Mouse (Mus musculus) hindbrain, embryonic 14.5 days (tissue): Measurements from ENCODE around the gene Exog. TPM values are rescaled to one million over a fixed set of nuclear protein-coding genes. Genes with fewer than 3 reads are reported as not detected.

ENCODE experiments used
- ATAC-seq: fragments of 200-750 bp; cut with Nextera tagmentation; 2 replicates; pipeline ENCODE4 v1.8.0; 2017; ENCODE audit warnings: moderate number of reproducible peaks, mild to moderate bottlenecking, moderate TSS enrichment, moderate library complexity; ENCODE audit not compliant: low FRiP score
- DNase-seq: peaks from one replicate; pipeline ENCODE4 v3.0.0-alpha.2; 2015; ENCODE audit warnings: low spot score
- H3K27ac ChIP-seq: fragments of 300-500 bp; sonication (generic); 2 replicates; pipeline ENCODE4 v1.5.1; 2014; ENCODE audit warnings: mild to moderate bottlenecking, moderate library complexity
- H3K27me3 ChIP-seq: fragments of 300-500 bp; sonication (generic); 2 replicates; pipeline ENCODE4 v1.6.1; 2014; ENCODE audit warnings: mild to moderate bottlenecking, low read length, mixed read lengths; ENCODE audit not compliant: control insufficient read depth, insufficient read depth
- H3K36me3 ChIP-seq: fragments of 300-500 bp; sonication (generic); replicated peaks from 2 replicates; pipeline ENCODE4 v1.6.1; 2014; ENCODE audit not compliant: control insufficient read depth, insufficient read depth
- H3K4me1 ChIP-seq: fragments of 300-500 bp; sonication (generic); replicated peaks from 2 replicates; pipeline ENCODE4 v1.6.1; 2014; ENCODE audit warnings: antibody characterized with exemption, low read length, mixed read lengths; ENCODE audit not compliant: control insufficient read depth, insufficient read depth
- H3K4me2 ChIP-seq: fragments of 300-500 bp; sonication (generic); replicated peaks from 2 replicates; pipeline ENCODE4 v1.6.1; 2014; ENCODE audit warnings: mild to moderate bottlenecking, moderate library complexity
- H3K4me3 ChIP-seq: fragments of 300-500 bp; sonication (generic); replicated peaks from 2 replicates; pipeline ENCODE4 v1.5.1; 2014; ENCODE audit warnings: mild to moderate bottlenecking, low read length
- H3K9ac ChIP-seq: fragments of 300-500 bp; sonication (generic); 2 replicates; pipeline ENCODE4 v1.6.1; 2014
- H3K9me3 ChIP-seq: fragments of 300-500 bp; sonication (generic); 2 replicates; pipeline ENCODE4 v1.6.1; 2016; ENCODE audit warnings: low read length; ENCODE audit not compliant: control insufficient read depth
- WGBS: fragments of 180-500 bp; shearing (Covaris S2); extraction: QIAGEN DNeasy Blood & Tissue Kit; methylation state at CpG from one replicate; pipeline ENCODE4 v1.1.7; 2014; 5-methylcytosine and 5-hydroxymethylcytosine counted together
- polyA plus RNA-seq: library from polyadenylated mRNA; unstranded; fragments of >200 nt; fragmentation: Nextera tagmentation; extraction: Ambion mirVana; gene quantifications from 2 replicates; pipeline ENCODE4 v1.2.1, GENCODE M21; 2014

Exog gene
- polyA plus RNA-seq, 1 experiment from 2014 or later = 52.7 TPM

DNA sequence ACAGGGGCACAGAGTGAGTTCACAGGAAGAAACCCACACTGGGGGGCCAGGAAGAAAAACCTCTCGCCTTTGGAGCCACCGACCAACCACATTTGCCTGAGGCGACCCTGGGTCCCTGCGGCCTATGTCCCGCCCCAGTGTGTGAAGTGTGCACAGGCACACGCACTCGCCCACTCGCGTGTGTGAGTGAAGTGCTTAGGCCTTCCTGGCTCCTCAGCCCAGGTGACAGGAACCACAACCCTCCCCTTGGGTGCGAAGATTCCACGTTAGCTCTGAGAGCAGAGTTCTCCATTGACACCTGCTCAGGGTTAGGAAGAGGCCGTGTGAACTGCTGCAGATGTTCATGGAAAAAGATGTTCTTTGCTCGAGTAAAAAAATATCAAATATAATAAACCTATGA is 40.1 kb downstream of the Exog start:
- Histone ChIP-seq H3K9ac (no peak overlapping the region), H3K36me3 (no peaks in the 10 kb centered on the region), H3K4me1 (peaks cover 11% of the 10 kb centered on the region; the same call in 1 of the 2 replicates), H3K9me3 (no peaks in the 10 kb centered on the region), H3K27me3 (no peaks in the 10 kb centered on the region), H3K27ac (no peak overlapping the region), H3K4me2 (no peak overlapping the region), H3K4me3 (no peak overlapping the region)
- ATAC-seq = no peak
- DNase-seq = no peak
- 90% methylated on average over 13 of the region's 13 CpGs for WGBS

DNA sequence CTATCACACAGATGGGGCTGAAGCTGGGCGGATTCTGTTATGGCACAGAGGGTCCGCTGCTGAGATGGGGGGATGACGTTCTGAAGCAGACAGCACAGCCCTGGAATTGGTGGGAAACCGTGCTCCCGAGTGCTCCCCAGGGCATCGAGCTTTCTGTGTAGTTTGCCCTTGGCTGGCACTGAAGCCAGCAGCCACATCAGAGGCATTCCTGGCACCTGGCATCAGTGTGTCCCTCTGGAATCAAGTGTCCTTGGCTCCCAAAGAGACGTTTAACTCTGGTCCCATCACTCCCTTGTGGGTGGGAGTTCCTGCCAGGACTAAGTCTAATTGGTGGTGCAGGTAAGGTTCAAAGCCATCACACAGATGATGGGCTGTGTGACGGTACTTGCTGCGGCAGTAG is 51.6 kb downstream of the Exog start:
- WGBS = 88% methylated on average over 9 of the region's 9 CpGs
- Histone ChIP-seq H3K4me1 (no peaks in the 10 kb centered on the region), H3K4me2 (no peak overlapping the region), H3K27me3 (no peaks in the 10 kb centered on the region), H3K9me3 (no peaks in the 10 kb centered on the region), H3K27ac (no peak overlapping the region), H3K9ac (no peak overlapping the region), H3K36me3 (no peaks in the 10 kb centered on the region), H3K4me3 (no peak overlapping the region)
- DNase-seq (no peak), ATAC-seq (no peak)

DNA sequence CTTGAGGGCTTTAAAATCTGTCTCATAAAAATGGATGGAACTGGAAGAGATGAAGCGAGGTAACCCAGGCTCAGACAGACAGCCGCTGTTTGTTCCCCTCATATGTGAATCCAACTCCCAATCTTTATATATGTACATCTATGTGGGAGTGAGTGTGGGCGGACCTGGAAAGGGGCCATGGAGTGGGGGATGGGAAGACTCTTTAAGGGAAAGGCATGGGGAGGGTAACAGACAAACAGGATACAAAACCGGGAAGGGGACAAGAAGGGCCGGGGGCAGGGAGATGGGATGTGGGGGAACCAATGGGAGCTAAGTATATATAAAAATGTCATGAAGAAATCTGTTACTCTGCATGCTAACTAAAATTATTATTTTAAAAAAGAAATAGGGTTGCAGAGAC is 52.2 kb downstream of the Exog start:
- no peaks in the 10 kb centered on the region for H3K4me1 ChIP-seq
- no peaks in the 10 kb centered on the region for H3K9me3 ChIP-seq
- H3K27ac ChIP-seq = no peak overlapping the region
- no peak overlapping the region for H3K9ac ChIP-seq
- H3K4me2 ChIP-seq = no peak overlapping the region
- H3K36me3 ChIP-seq = no peaks in the 10 kb centered on the region
- no peak for DNase-seq
- no peak overlapping the region for H3K4me3 ChIP-seq
- no peaks in the 10 kb centered on the region for H3K27me3 ChIP-seq
- ATAC-seq = no peak
- 66% methylated on average over 5 of the region's 5 CpGs for WGBS

DNA sequence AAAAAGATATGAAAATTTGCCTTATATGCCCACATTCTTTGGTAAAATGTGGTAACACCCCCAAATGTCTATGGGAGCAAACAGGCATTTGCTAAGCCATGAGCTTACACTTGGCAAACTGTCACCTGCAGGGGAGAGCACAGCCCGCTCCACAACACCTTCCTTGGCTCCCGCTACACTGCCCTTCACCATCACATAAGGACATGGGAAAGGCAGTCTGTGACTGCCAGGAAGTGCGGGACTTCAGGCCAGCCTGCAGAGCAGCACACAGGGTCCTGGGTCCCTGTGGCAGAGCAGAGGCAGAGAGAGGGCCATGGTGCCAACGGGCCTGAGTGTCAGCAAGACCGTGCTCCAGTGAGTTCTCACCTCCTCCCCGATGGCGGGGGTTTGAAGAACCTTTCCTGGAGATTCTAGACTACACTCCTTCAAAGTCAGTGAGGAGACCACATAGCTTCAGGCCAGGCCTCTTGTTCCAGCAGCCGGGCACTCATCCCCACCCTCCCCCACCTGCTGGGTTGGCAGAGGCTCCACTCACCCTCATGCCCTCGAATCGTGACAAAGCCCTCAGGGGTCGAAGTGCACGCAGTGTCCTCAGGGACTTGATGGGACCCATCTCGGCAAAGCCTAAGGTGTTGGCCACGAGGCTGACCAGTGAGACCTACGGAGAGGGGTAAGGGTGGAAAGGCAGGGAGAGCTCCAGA is 53.0 kb downstream of the Exog start:
- DNase-seq (no peak), ATAC-seq (no peak)
- Histone ChIP-seq H3K9ac (no peak overlapping the region), H3K4me1 (no peaks in the 10 kb centered on the region), H3K27ac (no peak overlapping the region), H3K9me3 (no peaks in the 10 kb centered on the region), H3K4me2 (no peak overlapping the region), H3K27me3 (no peaks in the 10 kb centered on the region), H3K4me3 (no peak overlapping the region), H3K36me3 (no peaks in the 10 kb centered on the region)
- 88% methylated on average over 15 of the region's 15 CpGs for WGBS

DNA sequence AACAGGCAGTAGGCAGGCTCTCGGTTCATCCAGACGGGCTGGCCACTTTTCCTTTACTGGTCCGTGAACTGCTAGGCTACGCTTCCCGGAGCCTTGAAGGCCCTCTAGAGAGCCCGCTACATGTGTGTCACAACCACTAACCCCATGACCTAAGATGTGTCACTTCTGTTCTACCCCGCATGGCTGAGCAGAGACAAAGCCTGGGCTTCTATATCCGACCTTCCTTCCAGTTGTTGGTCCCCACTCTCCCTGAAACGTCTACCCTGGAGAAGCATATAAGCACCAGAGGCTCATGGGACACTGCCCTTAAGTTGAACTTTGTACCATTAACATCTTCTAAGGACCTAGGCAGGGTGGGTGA is 53.5 kb downstream of the Exog start:
- no peak overlapping the region for H3K4me3 ChIP-seq
- H3K9me3 ChIP-seq = no peaks in the 10 kb centered on the region
- 83% methylated on average over 9 of the region's 9 CpGs for WGBS
- ATAC-seq (no peak), DNase-seq (no peak)
- no peak overlapping the region for H3K9ac ChIP-seq
- H3K4me2 ChIP-seq = no peak overlapping the region
- no peaks in the 10 kb centered on the region for H3K36me3 ChIP-seq
- no peaks in the 10 kb centered on the region for H3K27me3 ChIP-seq
- H3K27ac ChIP-seq = no peak overlapping the region
- no peaks in the 10 kb centered on the region for H3K4me1 ChIP-seq

DNA sequence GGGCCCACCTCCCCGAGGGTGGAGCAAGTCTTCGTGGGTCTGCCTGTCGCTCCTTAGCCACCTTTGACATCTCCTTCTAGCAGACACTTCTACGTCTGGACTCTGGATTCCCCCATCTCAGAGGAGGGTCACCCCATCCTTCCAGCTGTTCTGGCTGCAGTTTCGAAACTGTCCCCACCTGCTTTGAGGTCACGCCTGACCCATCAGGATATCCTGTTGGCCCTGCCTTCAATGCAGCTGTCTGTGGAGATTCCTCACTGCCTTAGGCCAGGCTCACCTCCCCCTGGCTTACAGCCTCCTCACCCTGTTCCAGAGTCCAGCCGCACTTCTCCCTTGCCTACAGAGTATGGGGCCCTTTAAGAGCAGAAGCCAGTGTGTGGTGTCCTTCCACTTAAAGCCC is 54.1 kb downstream of the Exog start:
- no peaks in the 10 kb centered on the region for H3K9me3 ChIP-seq
- no peak for ATAC-seq
- H3K4me3 ChIP-seq = no peak overlapping the region
- no peak overlapping the region for H3K27ac ChIP-seq
- H3K4me1 ChIP-seq = no peaks in the 10 kb centered on the region
- no peaks in the 10 kb centered on the region for H3K27me3 ChIP-seq
- WGBS = 85% methylated on average over 7 of the region's 7 CpGs
- no peaks in the 10 kb centered on the region for H3K36me3 ChIP-seq
- no peak for DNase-seq
- H3K4me2 ChIP-seq = no peak overlapping the region
- H3K9ac ChIP-seq = no peak overlapping the region

DNA sequence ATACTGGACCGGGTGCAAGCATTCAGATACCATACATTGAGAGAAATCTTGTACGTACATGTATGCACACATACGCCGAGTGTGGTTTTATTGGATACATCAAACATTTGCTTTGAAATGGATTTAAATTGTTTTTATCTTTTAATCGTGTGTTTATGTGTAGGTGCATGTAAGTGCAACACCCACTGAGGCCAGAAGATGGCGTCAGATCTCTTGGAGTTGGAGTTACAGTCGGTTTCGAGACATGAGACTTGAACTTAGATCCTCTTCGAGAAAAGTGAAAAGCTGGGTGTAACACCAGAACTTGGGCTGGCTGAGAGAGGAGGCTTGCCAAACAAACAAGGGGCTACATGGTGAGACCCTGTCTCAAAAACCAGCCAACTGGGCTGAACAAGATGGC is 58.9 kb downstream of the Exog start:
- Histone ChIP-seq H3K4me3 (no peak overlapping the region), H3K9ac (no peak overlapping the region), H3K4me2 (no peak overlapping the region), H3K27ac (no peak overlapping the region), H3K9me3 (peaks cover 4% of the 10 kb centered on the region; the same call in 1 of the 2 replicates), H3K4me1 (no peaks in the 10 kb centered on the region), H3K36me3 (no peaks in the 10 kb centered on the region), H3K27me3 (no peaks in the 10 kb centered on the region)
- DNase-seq (no peak), ATAC-seq (no peak)
- 94% methylated on average over 9 of the region's 9 CpGs for WGBS

DNA sequence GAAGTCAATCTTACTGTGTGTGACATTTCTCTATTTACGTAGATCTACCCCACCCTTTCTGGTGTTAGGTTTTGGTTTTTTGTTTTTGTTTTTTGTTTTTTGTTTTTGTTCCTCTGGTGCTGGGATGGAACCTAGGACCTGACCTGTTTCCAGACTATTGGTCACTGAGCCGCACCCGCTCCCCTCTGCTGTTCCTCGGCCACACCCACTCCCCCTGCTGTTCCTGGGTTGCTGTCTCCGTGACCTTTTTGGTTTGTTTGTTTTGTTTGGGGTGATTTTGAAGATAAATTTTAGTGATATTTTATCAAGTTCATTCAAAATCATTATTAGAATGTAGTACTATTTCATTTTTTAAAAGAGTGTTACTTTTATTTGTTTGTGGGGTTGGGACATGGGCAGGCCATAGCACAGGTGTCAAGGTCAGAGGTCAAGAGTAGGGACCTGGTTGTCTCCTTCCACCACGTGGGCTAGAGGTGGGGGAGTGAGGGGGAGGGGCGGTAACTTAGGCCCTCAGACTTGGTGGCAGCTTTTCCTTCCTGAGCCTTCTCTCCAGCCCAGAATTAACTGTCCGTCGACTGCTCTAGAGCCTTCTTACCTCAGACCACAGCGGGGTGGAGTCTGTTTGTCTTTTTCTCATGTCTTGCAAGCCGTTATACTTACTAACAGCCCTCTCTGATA is 60.4 kb downstream of the Exog start:
- Histone ChIP-seq H3K4me3 (no peak overlapping the region), H3K4me2 (no peak overlapping the region), H3K4me1 (no peaks in the 10 kb centered on the region), H3K27me3 (no peaks in the 10 kb centered on the region), H3K9me3 (peaks cover 4% of the 10 kb centered on the region; the same call in 1 of the 2 replicates), H3K27ac (no peak overlapping the region), H3K9ac (no peak overlapping the region), H3K36me3 (no peaks in the 10 kb centered on the region)
- ATAC-seq (no peak), DNase-seq (no peak)
- 68% methylated on average over 11 of the region's 11 CpGs for WGBS

DNA sequence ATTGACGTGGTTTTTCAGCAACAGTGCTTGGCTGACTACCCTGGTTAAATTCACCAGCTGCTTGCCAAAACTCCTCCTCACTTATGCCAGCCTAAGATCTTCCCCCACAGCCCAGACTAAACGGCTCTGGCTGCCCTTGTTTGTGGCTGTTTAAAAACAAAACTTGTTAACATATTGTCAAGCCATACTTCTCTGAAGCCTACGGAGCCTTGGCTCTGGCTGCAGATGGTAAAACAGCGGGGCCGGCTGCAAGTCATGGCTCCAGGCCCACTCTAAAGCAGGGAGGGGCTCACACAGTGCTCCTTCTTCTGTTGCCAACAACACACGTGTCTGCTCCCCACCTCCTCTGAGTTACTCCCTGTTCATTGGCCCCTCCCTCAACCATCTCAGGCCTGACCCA is 66.2 kb downstream of the Exog start:
- WGBS = 58% methylated on average over 6 of the region's 6 CpGs
- H3K4me3 ChIP-seq = no peak overlapping the region

More for the DNA sequence above, 66.2 kb downstream of the Exog start:
- ATAC-seq (peak; percentile 46; the same call in 1 of the 2 replicates), DNase-seq (peak; percentile 54)
- Histone ChIP-seq H3K9me3 (peaks cover 4% of the 10 kb centered on the region; the same call in 1 of the 2 replicates), H3K4me2 (no peak overlapping the region), H3K4me1 (no peaks in the 10 kb centered on the region), H3K36me3 (no peaks in the 10 kb centered on the region), H3K27ac (no peak overlapping the region), H3K27me3 (no peaks in the 10 kb centered on the region), H3K9ac (no peak overlapping the region)
